Mouse (Mus musculus): ENCODE results near the gene Rnf41. TPM values are rescaled to one million over a fixed set of nuclear protein-coding genes. Genes with fewer than 3 reads are reported as not detected.

Rnf41 gene
- polyA plus RNA-seq, 1 experiment = 23.0 TPM

GRCm38 (mm10) chr10:128435873-128436272 is 24.4 kb downstream of the Rnf41 start:
- Histone ChIP-seq H3K36me3 (ENCODE audit: control insufficient read depth, insufficient read depth, low read length) (peaks cover 40% of the 10 kb centered on the region), H3K27ac (ENCODE audit: insufficient read depth, low read depth, low read length) (no peak overlapping the region), H3K27me3 (ENCODE audit: control insufficient read depth, insufficient read depth, low read length) (no peaks in the 10 kb centered on the region), H3K4me3 (ENCODE audit: low read depth, low read length) (no peak overlapping the region), H3K4me1 (ENCODE audit: control insufficient read depth, insufficient read depth, insufficient read length, low read length) (peaks cover 3% of the 10 kb centered on the region)
- TF ChIP-seq CTCF (IDR thresholded peaks at IDR 0.05; ENCODE audit: extremely low read depth, insufficient read length, insufficient replicate concordance, low read depth, low read length) (no peak), POLR2A (IDR thresholded peaks at IDR 0.05; ENCODE audit: low read depth, low read length) (no peak)
- 77% methylated on average over 5 of the region's 5 CpGs for WGBS

GRCm38 (mm10) chr10:128436376-128436775 is 24.9 kb downstream of the Rnf41 start:
- 85% methylated on average over 8 of the region's 8 CpGs for WGBS
- H3K4me3 ChIP-seq (ENCODE audit: low read depth, low read length) = no peak overlapping the region
- H3K27me3 ChIP-seq (ENCODE audit: control insufficient read depth, insufficient read depth, low read length) = no peaks in the 10 kb centered on the region
- no peak overlapping the region for H3K27ac ChIP-seq (ENCODE audit: insufficient read depth, low read depth, low read length)
- H3K4me1 ChIP-seq (ENCODE audit: control insufficient read depth, insufficient read depth, insufficient read length, low read length) = peaks cover 3% of the 10 kb centered on the region
- TF ChIP-seq CTCF (IDR thresholded peaks at IDR 0.05; ENCODE audit: extremely low read depth, insufficient read length, insufficient replicate concordance, low read depth, low read length) (no peak), POLR2A (IDR thresholded peaks at IDR 0.05; ENCODE audit: low read depth, low read length) (no peak)
- peaks cover 38% of the 10 kb centered on the region for H3K36me3 ChIP-seq (ENCODE audit: control insufficient read depth, insufficient read depth, low read length)

- H3K36me3 ChIP-seq (ENCODE audit: control insufficient read depth, insufficient read depth, low read length) = peaks cover 40% of the 10 kb centered on the region
These were observed 27.3 kb downstream of the Rnf41 start for GRCm38 (mm10) chr10:128438675-128439279.

GRCm38 (mm10) chr10:128440407-128440806 is 28.9 kb downstream of the Rnf41 start:
- TF ChIP-seq CTCF (IDR thresholded peaks at IDR 0.05; ENCODE audit: extremely low read depth, insufficient read length, insufficient replicate concordance, low read depth, low read length) (peak; percentile 56; the same call in 1 of the 2 replicates), POLR2A (IDR thresholded peaks at IDR 0.05; ENCODE audit: low read depth, low read length) (no peak)
- Histone ChIP-seq H3K36me3 (ENCODE audit: control insufficient read depth, insufficient read depth, low read length) (peaks cover 33% of the 10 kb centered on the region), H3K27ac (ENCODE audit: insufficient read depth, low read depth, low read length) (no peak overlapping the region), H3K4me3 (ENCODE audit: low read depth, low read length) (no peak overlapping the region), H3K4me1 (ENCODE audit: control insufficient read depth, insufficient read depth, insufficient read length, low read length) (no peaks in the 10 kb centered on the region; the same call in 1 of the 2 replicates), H3K27me3 (ENCODE audit: control insufficient read depth, insufficient read depth, low read length) (no peaks in the 10 kb centered on the region)
- 47% methylated on average over 10 of the region's 10 CpGs for WGBS

More at GRCm38 (mm10) chr10:128438675-128439279, 27.3 kb downstream of the Rnf41 start:
- TF ChIP-seq POLR2A (IDR thresholded peaks at IDR 0.05; ENCODE audit: low read depth, low read length) (no peak), CTCF (IDR thresholded peaks at IDR 0.05; ENCODE audit: extremely low read depth, insufficient read length, insufficient replicate concordance, low read depth, low read length) (no peak)
- no peaks in the 10 kb centered on the region for H3K27me3 ChIP-seq (ENCODE audit: control insufficient read depth, insufficient read depth, low read length)
- 78% methylated on average over 10 of the region's 10 CpGs for WGBS
- peak overlapping the region; percentile 35; the same call in 1 of the 2 replicates for H3K27ac ChIP-seq (ENCODE audit: insufficient read depth, low read depth, low read length)
- no peak overlapping the region for H3K4me3 ChIP-seq (ENCODE audit: low read depth, low read length)
- H3K4me1 ChIP-seq (ENCODE audit: control insufficient read depth, insufficient read depth, insufficient read length, low read length) = peaks cover 3% of the 10 kb centered on the region

- Histone ChIP-seq H3K27me3 (ENCODE audit: control insufficient read depth, insufficient read depth, low read length) (no peaks in the 10 kb centered on the region), H3K4me3 (ENCODE audit: low read depth, low read length) (no peak overlapping the region), H3K4me1 (ENCODE audit: control insufficient read depth, insufficient read depth, insufficient read length, low read length) (no peaks in the 10 kb centered on the region; the same call in 1 of the 2 replicates), H3K36me3 (ENCODE audit: control insufficient read depth, insufficient read depth, low read length) (peaks cover 25% of the 10 kb centered on the region), H3K27ac (ENCODE audit: insufficient read depth, low read depth, low read length) (no peak overlapping the region)
- no peak for TF ChIP-seq POLR2A (IDR thresholded peaks at IDR 0.05; ENCODE audit: low read depth, low read length)
- no peak for TF ChIP-seq CTCF (IDR thresholded peaks at IDR 0.05; ENCODE audit: extremely low read depth, insufficient read length, insufficient replicate concordance, low read depth, low read length)
- WGBS = 92% methylated on average over 10 of the region's 10 CpGs
These were observed 30.1 kb downstream of the Rnf41 start for GRCm38 (mm10) chr10:128441324-128442119.

- Histone ChIP-seq H3K27me3 (ENCODE audit: control insufficient read depth, insufficient read depth, low read length) (no peaks in the 10 kb centered on the region), H3K27ac (ENCODE audit: insufficient read depth, low read depth, low read length) (no peak overlapping the region), H3K4me3 (ENCODE audit: low read depth, low read length) (no peak overlapping the region), H3K4me1 (ENCODE audit: control insufficient read depth, insufficient read depth, insufficient read length, low read length) (no peaks in the 10 kb centered on the region; the same call in 1 of the 2 replicates), H3K36me3 (ENCODE audit: control insufficient read depth, insufficient read depth, low read length) (peaks cover 18% of the 10 kb centered on the region)
- WGBS = 86% methylated on average over 1 of the region's 1 CpGs
- TF ChIP-seq POLR2A (IDR thresholded peaks at IDR 0.05; ENCODE audit: low read depth, low read length) (no peak), CTCF (IDR thresholded peaks at IDR 0.05; ENCODE audit: extremely low read depth, insufficient read length, insufficient replicate concordance, low read depth, low read length) (no peak)
These were observed 31.3 kb downstream of the Rnf41 start for GRCm38 (mm10) chr10:128442718-128443117.

GRCm38 (mm10) chr10:128444354-128444753 is 32.9 kb downstream of the Rnf41 start:
- Histone ChIP-seq H3K36me3 (ENCODE audit: control insufficient read depth, insufficient read depth, low read length) (peaks cover 3% of the 10 kb centered on the region), H3K4me3 (ENCODE audit: low read depth, low read length) (no peak overlapping the region), H3K27me3 (ENCODE audit: control insufficient read depth, insufficient read depth, low read length) (no peaks in the 10 kb centered on the region), H3K27ac (ENCODE audit: insufficient read depth, low read depth, low read length) (no peak overlapping the region), H3K4me1 (ENCODE audit: control insufficient read depth, insufficient read depth, insufficient read length, low read length) (no peaks in the 10 kb centered on the region)
- TF ChIP-seq POLR2A (IDR thresholded peaks at IDR 0.05; ENCODE audit: low read depth, low read length) (no peak), CTCF (IDR thresholded peaks at IDR 0.05; ENCODE audit: extremely low read depth, insufficient read length, insufficient replicate concordance, low read depth, low read length) (no peak)
- 55% methylated on average over 6 of the region's 6 CpGs for WGBS
